Mouse (Mus musculus) MEL (cell line): ENCODE results near the gene Nlrp9a.
"Not testable (repeated sequence)": the region's sequence is repeated elsewhere in the genome, so short reads cannot be mapped to it uniquely, and the experiment has no call there.

Source experiments
- CHD1 ChIP-seq: IDR thresholded peaks from 2 replicates; pipeline ENCODE4 v1.6.1; 2012; ENCODE audit warnings: low read depth, mild to moderate bottlenecking, inconsistent platforms, low read length, improper control_type of control experiment
- CTCF ChIP-seq, 3 experiments: IDR thresholded peaks in 2 of 3; conservative IDR thresholded peaks in 1 of 3; 2 replicates each; pipeline ENCODE4 v1.5.1; 2011 to 2012; ENCODE audit warnings: low read length in 3 of 3, low read depth in 2 of 3, mild to moderate bottlenecking in 2 of 3, improper control_type of control experiment in 1 of 3, inconsistent platforms in 1 of 3, mixed read lengths in 1 of 3, moderate library complexity in 1 of 3; ENCODE audit not compliant: control insufficient read depth in 1 of 3, insufficient read depth in 1 of 3, poor library complexity in 1 of 3, severe bottlenecking in 1 of 3
- E2F4 ChIP-seq: IDR thresholded peaks from 2 replicates; pipeline ENCODE4 v1.6.1; 2011; ENCODE audit warnings: low read depth, low read length, improper control_type of control experiment, borderline replicate concordance
- EP300 ChIP-seq, 2 experiments: IDR thresholded peaks; 2 replicates each; pipeline ENCODE4 v1.6.1; 2011; ENCODE audit warnings: improper control_type of control experiment in 2 of 2, low read length in 2 of 2, low read depth in 1 of 2, mild to moderate bottlenecking in 1 of 2
- HCFC1 ChIP-seq: IDR thresholded peaks from 2 replicates; pipeline ENCODE4 v1.6.1; 2012; ENCODE audit warnings: low read depth, mild to moderate bottlenecking, inconsistent platforms, low read length, improper control_type of control experiment, moderate library complexity
- MEF2A ChIP-seq: IDR thresholded peaks from 2 replicates; pipeline ENCODE4 v1.6.1; 2014; ENCODE audit warnings: low read depth, mild to moderate bottlenecking, inconsistent platforms, low read length, improper control_type of control experiment; ENCODE audit not compliant: poor library complexity, insufficient replicate concordance, severe bottlenecking; ENCODE audit errors: extremely low read depth
- POLR2A ChIP-seq, 2 experiments: IDR thresholded peaks; 2 replicates each; pipeline ENCODE4 v1.6.1; 2011 to 2012; ENCODE audit warnings: low read length in 2 of 2, mild to moderate bottlenecking in 2 of 2, control low read depth in 1 of 2, improper control_type of control experiment in 1 of 2, low read depth in 1 of 2, moderate library complexity in 1 of 2; ENCODE audit not compliant: control insufficient read depth in 1 of 2, insufficient read depth in 1 of 2, poor library complexity in 1 of 2
- RAD21 ChIP-seq: IDR thresholded peaks from 2 replicates; pipeline ENCODE4 v1.6.1; 2011; ENCODE audit warnings: mild to moderate bottlenecking, low read depth, low read length, improper control_type of control experiment
- TBP ChIP-seq: IDR thresholded peaks from 2 replicates; pipeline ENCODE4 v1.8.0; 2011; ENCODE audit warnings: low read depth, low read length, improper control_type of control experiment
- TCF12 ChIP-seq: IDR thresholded peaks from 2 replicates; pipeline ENCODE4 v1.6.1; 2014; ENCODE audit warnings: low read depth, mild to moderate bottlenecking, inconsistent platforms, low read length, improper control_type of control experiment, moderate library complexity

- TF ChIP-seq EP300 (IDR thresholded peaks at IDR 0.05; ENCODE audit: low read depth in 1 of 2, low read length in 2 of 2); CTCF (IDR thresholded peaks at IDR 0.05 in 2 of 3, conservative IDR thresholded peaks at IDR 0.05 in 1 of 3; ENCODE audit: control insufficient read depth in 1 of 3, insufficient read depth in 1 of 3, low read depth in 2 of 3, low read length in 3 of 3, poor library complexity in 1 of 3, severe bottlenecking in 1 of 3); E2F4; TBP; RAD21; HCFC1; TCF12; MEF2A; CHD1; POLR2A (IDR thresholded peaks at IDR 0.05; ENCODE audit: control insufficient read depth in 1 of 2, insufficient read depth in 1 of 2, low read depth in 1 of 2, low read length in 2 of 2, poor library complexity in 1 of 2): not testable (repeated sequence)
Observed at GRCm38 (mm10) chr7:26534723-26535122, at the start of gene Nlrp9a.
